Comparison of ENCODE assay signal across 7 mouse cellular contexts in the genomic region with DNA sequence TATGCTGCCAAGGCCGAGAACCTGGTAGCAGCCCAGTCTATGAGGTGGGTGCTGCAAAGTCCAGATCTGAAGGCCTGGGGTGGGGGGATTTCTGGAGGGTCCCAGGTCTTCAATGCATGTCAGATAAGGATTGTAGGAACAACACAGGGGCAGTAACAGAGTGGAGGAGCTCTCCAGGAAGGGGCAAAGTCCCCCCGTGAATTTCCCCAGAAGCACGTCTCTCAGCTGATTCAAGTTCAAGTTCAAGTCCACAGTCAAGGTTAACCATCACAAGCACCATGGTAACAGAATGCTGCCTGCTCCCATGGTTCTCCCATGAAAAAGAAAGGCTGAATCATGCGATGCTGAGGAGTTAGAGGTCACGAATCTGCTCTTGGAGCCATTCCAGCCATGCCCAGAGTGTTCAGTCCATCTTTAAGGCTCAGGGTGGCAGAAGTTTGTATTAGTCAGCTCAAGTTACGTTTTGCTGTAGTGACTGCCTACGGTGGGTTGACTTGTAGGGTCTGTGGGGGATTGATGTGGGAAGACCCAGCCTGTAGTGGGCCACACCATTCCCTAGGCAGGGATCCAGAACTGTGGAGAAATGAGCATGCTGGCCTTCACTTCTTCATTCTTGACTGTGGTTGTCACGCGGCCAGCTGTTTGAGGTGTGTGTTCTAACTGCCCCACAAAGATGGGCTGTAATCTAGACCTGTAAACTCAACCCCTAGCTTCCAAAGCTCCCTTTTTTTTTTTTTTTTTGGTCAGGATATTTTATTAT. TPM values are rescaled to one million over a fixed set of nuclear protein-coding genes. Genes with fewer than 3 reads are reported as not detected.
DNase-seq lines count a peak whose midpoint lies in the region; ATAC-seq lines count a peak whose summit lies in the region.

No protein-coding gene starts in this region.

- no peaks in the 10 kb centered on the region for H3K36me3 ChIP-seq in midbrain, embryonic 14.5 days (ENCODE audit: control insufficient read depth, insufficient read depth, low read length)

- WGBS in midbrain, embryonic 14.5 days, result 79% methylated on average over 9 of the region's 9 CpGs

- no peak overlapping the region for H3K4me3 ChIP-seq in midbrain, embryonic 14.5 days (replicated peaks; ENCODE audit: low read depth, low read length)

- no peak overlapping the region for H3K27ac ChIP-seq in midbrain, embryonic 14.5 days (replicated peaks; ENCODE audit: low read depth, low read length)

- H3K9ac ChIP-seq in midbrain, embryonic 14.5 days (replicated peaks; ENCODE audit: low read length), result no peak overlapping the region

- no peaks in the 10 kb centered on the region for H3K4me1 ChIP-seq in midbrain, embryonic 14.5 days (ENCODE audit: control insufficient read depth, insufficient read depth, low read length)

- no peak for ATAC-seq in midbrain, embryonic 14.5 days (ENCODE audit: low FRiP score, low TSS enrichment)

- no peaks in the 10 kb centered on the region for H3K27me3 ChIP-seq in midbrain, embryonic 14.5 days (ENCODE audit: control insufficient read depth, insufficient read depth, low read length)

- H3K4me2 ChIP-seq in midbrain, embryonic 14.5 days (ENCODE audit: low read length), result peak overlapping the region; percentile 29; the same call in 1 of the 2 replicates

- peak; percentile 7 for DNase-seq in kidney, adult 9 months
- DNase-seq in kidney, adult 18-20 months, result no peak
- peak; percentile 57 for DNase-seq in NIH3T3 (ENCODE audit: low read depth)
- DNase-seq in adrenal gland, adult 8-10 months, result peak; percentile 69
- no peak for DNase-seq in midbrain, embryonic 14.5 days
- DNase-seq in embryo, embryonic 9.5 days (ENCODE audit: extremely low spot score), result no peak
- DNase-seq in left cerebral cortex, adult 8-10 months (ENCODE audit: low spot score in 2 of 2), result no peak

- H3K9me3 ChIP-seq in midbrain, embryonic 14.5 days (ENCODE audit: control insufficient read depth, low read length), result no peaks in the 10 kb centered on the region

RNA-seq across cellular contexts. Expression of a gene that starts 24.3 kb away (rescaled TPM):
- total RNA-seq in adrenal gland, adult 8-10 months (2022), result 10 to 100 TPM in 2 of 4 experiments, 1 to 10 TPM in 2; 5.3 to 21.5 (median 12.7) TPM
- 1.1 and 4.7 TPM in 2 replicates for polyA plus RNA-seq in midbrain, embryonic 14.5 days (2014; fragmentation: Nextera tagmentation; extraction: Ambion mirVana)
- total RNA-seq in left cerebral cortex, adult 8-10 months (2022), result 10 to 100 TPM in 2 of 4 experiments, 1 to 10 TPM in 2; 3.0 to 19.7 (median 8.0) TPM

RNA-seq across cellular contexts. Expression of a gene that starts 55.3 kb away (rescaled TPM):
- total RNA-seq in adrenal gland, adult 8-10 months (2022), result 1 to 10 TPM; 3.0 to 6.2 (median 4.1) TPM
- polyA plus RNA-seq in midbrain, embryonic 14.5 days (2014; fragmentation: Nextera tagmentation; extraction: Ambion mirVana), result 0.51 and 1.6 TPM in 2 replicates
- total RNA-seq in left cerebral cortex, adult 8-10 months (2022), result 1 to 10 TPM; 2.9 to 9.2 (median 5.0) TPM

Comparison
In these comparisons a context has a peak if more than half of its experiments do, and no peak if none do; other contexts are left out.
1. DNase-seq: peak in kidney, adult 9 months (single experiment), NIH3T3 (single experiment) and adrenal gland, adult 8-10 months (single experiment); none in kidney, adult 18-20 months (single experiment), midbrain, embryonic 14.5 days (single experiment), embryo, embryonic 9.5 days (single experiment) and left cerebral cortex, adult 8-10 months (0 of 2).